Mouse (Mus musculus): ENCODE results near the gene Mcl1. TPM values are rescaled to one million over a fixed set of nuclear protein-coding genes. Genes with fewer than 3 reads are reported as not detected.
"Not testable (repeated sequence)": the region's sequence is repeated elsewhere in the genome, so short reads cannot be mapped to it uniquely, and the experiment has no call there.

Mcl1 gene
- polyA plus RNA-seq, 3 experiments from 2014 or later, result 50.5 to 86.1 (median 61.6) TPM

GRCm38 (mm10) chr3:95651033-95651373, 7.6 kb upstream of the Mcl1 start:
- no peak for ATAC-seq

GRCm38 (mm10) chr3:95651391-95652203, 7.0 kb upstream of the Mcl1 start:
- no peak for ATAC-seq

GRCm38 (mm10) chr3:95652204-95652811, 6.3 kb upstream of the Mcl1 start:
- peak; percentile 36 for ATAC-seq

GRCm38 (mm10) chr3:95652871-95653270, 5.7 kb upstream of the Mcl1 start:
- no peak for ATAC-seq

GRCm38 (mm10) chr3:95653473-95654034, 5.0 kb upstream of the Mcl1 start:
- no peak for ATAC-seq

GRCm38 (mm10) chr3:95654371-95654770, 4.2 kb upstream of the Mcl1 start:
- ATAC-seq, result not testable (repeated sequence)

GRCm38 (mm10) chr3:95655437-95655836, 3.2 kb upstream of the Mcl1 start:
- no peak for ATAC-seq

- ATAC-seq, result no peak
Measured at GRCm38 (mm10) chr3:95657108-95657507, 1.5 kb upstream of the Mcl1 start.

- no peak for ATAC-seq
Measured at GRCm38 (mm10) chr3:95657711-95658110, 877 bp upstream of the Mcl1 start.

GRCm38 (mm10) chr3:95658868-95659712, 502 bp downstream of the Mcl1 start:
- ATAC-seq, result peak; percentile 53

GRCm38 (mm10) chr3:95659948-95660347, 1.4 kb downstream of the Mcl1 start:
- ATAC-seq, result no peak

GRCm38 (mm10) chr3:95660788-95661478, 2.3 kb downstream of the Mcl1 start:
- ATAC-seq, result no peak

- ATAC-seq, result no peak
Measured at GRCm38 (mm10) chr3:95661945-95662715, 3.5 kb downstream of the Mcl1 start.

GRCm38 (mm10) chr3:95662724-95663449, 4.3 kb downstream of the Mcl1 start:
- no peak for ATAC-seq

GRCm38 (mm10) chr3:95663486-95663885, 4.9 kb downstream of the Mcl1 start:
- no peak for ATAC-seq

- ATAC-seq, result peak; percentile 6
Measured at GRCm38 (mm10) chr3:95663969-95664608, 5.5 kb downstream of the Mcl1 start.

- ATAC-seq, result no peak
Measured at GRCm38 (mm10) chr3:95664940-95665352, 6.4 kb downstream of the Mcl1 start.

GRCm38 (mm10) chr3:95666124-95666844, 7.7 kb downstream of the Mcl1 start:
- ATAC-seq, result peak; percentile 56

- ATAC-seq, result no peak
Measured at GRCm38 (mm10) chr3:95667521-95667920, 8.9 kb downstream of the Mcl1 start.

- ATAC-seq, result no peak
Measured at GRCm38 (mm10) chr3:95668026-95668425, 9.4 kb downstream of the Mcl1 start.

Measured in inflammation-experienced regulatory T-cells, adult 6 months (primary cell).